Mouse (Mus musculus) ES-Bruce4 (cell line): ENCODE results near the gene Def6. TPM values are rescaled to one million over a fixed set of nuclear protein-coding genes. Genes with fewer than 3 reads are reported as not detected.

ENCODE experiments used
- H3K27ac ChIP-seq: 2 replicates; pipeline ENCODE4 v1.5.1; 2012; ENCODE audit warnings: low read length, inconsistent platforms; ENCODE audit not compliant: insufficient read depth
- H3K27me3 ChIP-seq: 2 replicates; pipeline ENCODE4 v1.6.1; 2012; ENCODE audit warnings: mild to moderate bottlenecking, low read length, inconsistent platforms; ENCODE audit not compliant: control insufficient read depth, poor library complexity, insufficient read depth, severe bottlenecking
- H3K36me3 ChIP-seq: 2 replicates; pipeline ENCODE4 v1.6.1; 2012; ENCODE audit warnings: inconsistent platforms, mild to moderate bottlenecking, low read length, moderate library complexity; ENCODE audit not compliant: control insufficient read depth, poor library complexity, insufficient read depth, severe bottlenecking
- H3K4me1 ChIP-seq: one replicate; pipeline ENCODE4 v1.8.1; 2011; ENCODE audit warnings: low read length; ENCODE audit not compliant: control insufficient read depth, insufficient read depth
- H3K4me3 ChIP-seq: 2 replicates; pipeline ENCODE4 v1.5.1; 2011; ENCODE audit warnings: low read depth, mild to moderate bottlenecking, low read length
- H3K9ac ChIP-seq: 2 replicates; pipeline ENCODE4 v1.6.1; 2012; ENCODE audit warnings: low read depth, mild to moderate bottlenecking, inconsistent platforms; ENCODE audit not compliant: poor library complexity, severe bottlenecking
- H3K9me3 ChIP-seq: replicated peaks from 2 replicates; pipeline ENCODE4 v1.6.1; 2012; ENCODE audit warnings: mild to moderate bottlenecking, low read length, inconsistent platforms; ENCODE audit not compliant: control insufficient read depth, poor library complexity, insufficient read depth, severe bottlenecking
- CTCF ChIP-seq: IDR thresholded peaks from one replicate; pipeline ENCODE4 v1.8.1; 2011; ENCODE audit warnings: low read depth, low read length
- EP300 ChIP-seq: IDR thresholded peaks from 2 replicates; pipeline ENCODE4 v1.6.1; 2011; ENCODE audit warnings: low read depth, low read length; ENCODE audit not compliant: insufficient read depth
- POLR2A ChIP-seq: IDR thresholded peaks from one replicate; pipeline ENCODE4 v1.8.1; 2011; ENCODE audit warnings: low read length; ENCODE audit not compliant: insufficient read depth
- polyA plus RNA-seq: library from polyadenylated mRNA; stranded (reverse); fragments of >200 nt; gene quantifications from 2 replicates; pipeline ENCODE4 v1.2.4, GENCODE M21; 2011; ENCODE audit warnings: low read depth; ENCODE audit not compliant: missing spikeins, insufficient read depth, insufficient read length

Gene Def6
- polyA plus RNA-seq, 1 experiment: 28.4 TPM

- Histone ChIP-seq H3K9me3 (no peaks in the 10 kb centered on the region), H3K27me3 (no peaks in the 10 kb centered on the region), H3K27ac (no peak overlapping the region), H3K9ac (no peak overlapping the region), H3K36me3 (no peaks in the 10 kb centered on the region), H3K4me1 (peaks cover 5% of the 10 kb centered on the region), H3K4me3 (no peak overlapping the region)
- TF ChIP-seq EP300 (no peak), CTCF (no peak), POLR2A (no peak)
These were observed 50.7 kb downstream of the Def6 start for GRCm38 (mm10) chr17:28258325-28258724.

- no peak overlapping the region for H3K27ac ChIP-seq
- H3K4me1 ChIP-seq: peaks cover 12% of the 10 kb centered on the region
- no peaks in the 10 kb centered on the region for H3K9me3 ChIP-seq
- no peak overlapping the region for H3K9ac ChIP-seq
- H3K4me3 ChIP-seq: peak overlapping the region; percentile 1
- H3K27me3 ChIP-seq: no peaks in the 10 kb centered on the region
- no peaks in the 10 kb centered on the region for H3K36me3 ChIP-seq
- no peak for TF ChIP-seq POLR2A
- peak; percentile 93 for TF ChIP-seq CTCF
These were observed 52.4 kb downstream of the Def6 start for GRCm38 (mm10) chr17:28259890-28260542.

GRCm38 (mm10) chr17:28260543-28260909, 52.9 kb downstream of the Def6 start:
- H3K9ac ChIP-seq: no peak overlapping the region
- peaks cover 13% of the 10 kb centered on the region for H3K4me1 ChIP-seq
- no peaks in the 10 kb centered on the region for H3K27me3 ChIP-seq
- no peak overlapping the region for H3K4me3 ChIP-seq
- TF ChIP-seq CTCF (no peak), POLR2A (no peak), EP300 (no peak)
- no peaks in the 10 kb centered on the region for H3K36me3 ChIP-seq
- no peaks in the 10 kb centered on the region for H3K9me3 ChIP-seq
- no peak overlapping the region for H3K27ac ChIP-seq

- Histone ChIP-seq H3K9ac (no peak overlapping the region), H3K27me3 (no peaks in the 10 kb centered on the region), H3K4me3 (no peak overlapping the region), H3K36me3 (no peaks in the 10 kb centered on the region), H3K27ac (no peak overlapping the region), H3K4me1 (peaks cover 14% of the 10 kb centered on the region), H3K9me3 (no peaks in the 10 kb centered on the region)
- no peak for TF ChIP-seq CTCF
- no peak for TF ChIP-seq POLR2A
These were observed 54.2 kb downstream of the Def6 start for GRCm38 (mm10) chr17:28261795-28262194.

- TF ChIP-seq EP300: no peak
- no peak for TF ChIP-seq CTCF
- TF ChIP-seq POLR2A: no peak
- Histone ChIP-seq H3K9me3 (no peaks in the 10 kb centered on the region), H3K27me3 (no peaks in the 10 kb centered on the region), H3K27ac (peak overlapping the region; percentile 12; the same call in 1 of the 2 replicates), H3K4me1 (peaks cover 12% of the 10 kb centered on the region), H3K36me3 (no peaks in the 10 kb centered on the region), H3K9ac (no peak overlapping the region), H3K4me3 (no peak overlapping the region)
These were observed 55.8 kb downstream of the Def6 start for GRCm38 (mm10) chr17:28263181-28263894.

- H3K4me3 ChIP-seq: no peak overlapping the region
- TF ChIP-seq CTCF: no peak
- TF ChIP-seq POLR2A: no peak
- TF ChIP-seq EP300: no peak
- no peaks in the 10 kb centered on the region for H3K27me3 ChIP-seq
- no peaks in the 10 kb centered on the region for H3K36me3 ChIP-seq
- peaks cover 16% of the 10 kb centered on the region for H3K4me1 ChIP-seq
- no peak overlapping the region for H3K9ac ChIP-seq
- H3K9me3 ChIP-seq: no peaks in the 10 kb centered on the region
- H3K27ac ChIP-seq: no peak overlapping the region
These were observed 59.7 kb downstream of the Def6 start for GRCm38 (mm10) chr17:28267251-28267650.
